Comparison of ENCODE assay signal across 22 mouse cellular contexts in genomic region chr3:105133011-105133410, GRCm38 (mm10).
DNase-seq lines count a peak whose midpoint lies in the region; ATAC-seq lines count a peak whose summit lies in the region.
"Had no signal": no experiment of that assay in that cellular context is flagged by ENCODE, and none has a peak within 500 bp of the region (broad histone marks: within the 10 kb centered on the region; RNA-seq: fewer than 3 reads in every experiment).

No protein-coding gene starts in this region.

- H3K4me3 ChIP-seq in hindbrain, embryonic 14.5 days (replicated peaks; ENCODE audit: low read length) = no peak overlapping the region
- H3K4me3 ChIP-seq: forebrain, embryonic 12.5 days; heart, embryonic 15.5 days; hindbrain, embryonic 12.5 days; intestine, embryonic 15.5 days had no signal

- no peak overlapping the region for H3K27ac ChIP-seq in hindbrain, embryonic 14.5 days
- H3K27ac ChIP-seq: forebrain, embryonic 12.5 days; heart, embryonic 15.5 days; hindbrain, embryonic 12.5 days; intestine, embryonic 15.5 days had no signal

- H3K36me3 ChIP-seq in hindbrain, embryonic 14.5 days (replicated peaks; ENCODE audit: control insufficient read depth, insufficient read depth) = no peaks in the 10 kb centered on the region
- H3K36me3 ChIP-seq: forebrain, embryonic 12.5 days; G1E; heart, embryonic 15.5 days; hindbrain, embryonic 12.5 days; intestine, embryonic 15.5 days had no signal

- no peaks in the 10 kb centered on the region for H3K27me3 ChIP-seq in hindbrain, embryonic 14.5 days (ENCODE audit: control insufficient read depth, insufficient read depth, low read length)
- H3K27me3 ChIP-seq: forebrain, embryonic 12.5 days; heart, embryonic 15.5 days; hindbrain, embryonic 12.5 days; intestine, embryonic 15.5 days had no signal

- H3K9me3 ChIP-seq in hindbrain, embryonic 14.5 days (ENCODE audit: control insufficient read depth, low read length) = no peaks in the 10 kb centered on the region
- H3K9me3 ChIP-seq: forebrain, embryonic 12.5 days; G1E; heart, embryonic 15.5 days; intestine, embryonic 15.5 days had no signal

- H3K4me1 ChIP-seq in hindbrain, embryonic 14.5 days (replicated peaks; ENCODE audit: control insufficient read depth, insufficient read depth, low read length) = no peaks in the 10 kb centered on the region
- H3K4me1 ChIP-seq: heart, embryonic 15.5 days; intestine, embryonic 15.5 days had no signal

- no peak for ATAC-seq in CD4-positive, CD25-positive, alpha-beta regulatory T cell, adult 4 months
- ATAC-seq in common myeloid progenitor, adult 5-6 weeks (replicated peaks; ENCODE audit: low read depth, poor library complexity, severe bottlenecking) = peak; percentile 96
- no peak for ATAC-seq in hindbrain, embryonic 14.5 days (ENCODE audit: low FRiP score)
- ATAC-seq: intestine, embryonic 15.5 days; midbrain, embryonic 16.5 days had no signal

- peak; percentile 6 for DNase-seq in CD4-positive, CD25-positive, alpha-beta regulatory T cell, adult 2 months (ENCODE audit: low read depth, low spot score)
- DNase-seq in naive thymus-derived CD4-positive, alpha-beta T cell, adult 2 months (ENCODE audit: low read depth) = peak; percentile 56
- DNase-seq in thymus, postnatal 25 days = peak; percentile 70
- no peak for DNase-seq in layer of hippocampus, postnatal 10 days (ENCODE audit: low spot score in 2 of 2)
- DNase-seq in cerebellum, postnatal 14 days = no peak
- DNase-seq in hindbrain, embryonic 14.5 days (ENCODE audit: low spot score) = no peak
- DNase-seq: cerebellum, adult 18-20 months; cerebellum, postnatal 36 days; heart, adult 18-20 months; kidney, adult 9 months; kidney, postnatal 25 days; left cerebral cortex, postnatal 4 days; liver; lung, postnatal 10 days had no signal

- H3K9ac ChIP-seq in hindbrain, embryonic 14.5 days = no peak overlapping the region
- H3K9ac ChIP-seq: forebrain, embryonic 12.5 days; heart, embryonic 15.5 days; hindbrain, embryonic 12.5 days; intestine, embryonic 15.5 days had no signal

- 86% methylated on average over 4 of the region's 4 CpGs for WGBS in hindbrain, embryonic 14.5 days

- no peak overlapping the region for H3K4me2 ChIP-seq in hindbrain, embryonic 14.5 days (replicated peaks)
- H3K4me2 ChIP-seq: forebrain, embryonic 12.5 days; heart, embryonic 15.5 days; hindbrain, embryonic 12.5 days; intestine, embryonic 15.5 days had no signal

Comparison
In these comparisons a context has a peak if more than half of its experiments do, and no peak if none do; other contexts are left out.
1. DNase-seq: peak in CD4-positive, CD25-positive, alpha-beta regulatory T cell, adult 2 months (single experiment), naive thymus-derived CD4-positive, alpha-beta T cell, adult 2 months (single experiment) and thymus, postnatal 25 days (single experiment); none in layer of hippocampus, postnatal 10 days (0 of 2), cerebellum, postnatal 14 days (0 of 2) and hindbrain, embryonic 14.5 days (single experiment).